ENCODE assay signal across 12 mouse cellular contexts in the genomic region with DNA sequence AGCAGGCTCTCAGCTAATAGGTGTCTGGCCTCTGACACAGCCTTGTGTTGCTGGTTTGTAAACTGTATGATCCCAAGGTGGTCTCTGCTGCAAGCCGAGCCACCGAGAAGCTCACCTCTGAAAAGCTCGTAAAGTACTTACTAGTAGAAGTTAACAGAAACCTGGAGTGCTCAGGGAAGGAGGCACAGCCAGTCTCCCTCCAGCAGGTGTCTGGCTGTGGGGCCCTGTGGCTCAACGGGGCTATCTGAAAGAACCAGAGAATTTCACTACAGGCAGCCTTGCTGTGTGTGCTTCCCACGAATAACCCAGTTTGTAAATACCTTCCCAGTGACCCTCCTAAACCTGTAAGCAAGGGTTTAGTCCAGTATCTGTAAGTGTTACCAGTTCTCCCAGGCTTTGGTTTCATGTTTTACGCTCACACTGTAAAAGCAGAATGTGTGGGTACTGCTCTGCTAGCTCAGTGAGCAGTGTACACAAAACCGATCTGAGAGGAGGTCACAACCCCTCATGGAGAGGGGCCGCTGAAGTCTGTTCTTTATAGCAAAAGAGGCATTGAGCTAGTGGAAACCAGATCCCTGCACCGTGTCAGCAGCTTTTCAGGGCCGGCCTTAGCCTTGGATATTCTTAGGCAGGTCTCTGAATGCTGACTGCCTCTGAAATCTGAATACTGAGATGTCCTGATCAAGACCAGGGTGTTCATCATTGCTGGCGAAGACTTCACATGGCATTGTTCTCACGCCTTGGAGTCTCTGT.
DNase-seq lines count a peak whose midpoint lies in the region; ATAC-seq and TF ChIP-seq lines count a peak whose summit lies in the region.
"Had no signal": no experiment of that assay in that cellular context is flagged by ENCODE, and none has a peak within 500 bp of the region (broad histone marks: within the 10 kb centered on the region; RNA-seq: fewer than 3 reads in every experiment).

No protein-coding gene starts in this region.

- H3K27ac ChIP-seq in forebrain, embryonic 14.5 days (ENCODE audit: low read depth, low read length), result no peak overlapping the region
- H3K27ac ChIP-seq in forebrain, embryonic 15.5 days (replicated peaks), result no peak overlapping the region
- H3K27ac ChIP-seq in kidney, embryonic 15.5 days, result peak overlapping the region; percentile 79
- peak overlapping the region; percentile 19; the same call in 1 of the 2 replicates for H3K27ac ChIP-seq in thymus, adult 2 months (ENCODE audit: control insufficient read depth, insufficient read depth, low read length)

- peaks cover 13% of the 10 kb centered on the region for H3K36me3 ChIP-seq in forebrain, embryonic 14.5 days (ENCODE audit: control insufficient read depth, insufficient read depth, low read length)
- H3K36me3 ChIP-seq in forebrain, embryonic 15.5 days, result peaks cover 14% of the 10 kb centered on the region
- H3K36me3 ChIP-seq in kidney, embryonic 15.5 days, result peaks cover 37% of the 10 kb centered on the region
- peaks cover 30% of the 10 kb centered on the region for H3K36me3 ChIP-seq in thymus, adult 2 months (ENCODE audit: control insufficient read depth, insufficient read depth, low read length)

- no peak for DNase-seq in forebrain, embryonic 14.5 days (ENCODE audit: low spot score)
- DNase-seq in kidney, postnatal 36 days, result no peak
- DNase-seq in thymus, adult 2 months, result no peak
- DNase-seq in thymus, postnatal 14 days, result no peak
- DNase-seq in urinary bladder, adult 18-20 months (ENCODE audit: low spot score in 2 of 2), result no peak
- no peak for DNase-seq in adrenal gland, adult 18-20 months (ENCODE audit: low spot score in 2 of 2)
- DNase-seq: adrenal gland, postnatal 36 days; B cell, adult 2 months; cerebellum, adult 9-11 months had no signal

- 79% methylated on average over 12 of the region's 12 CpGs for WGBS in forebrain, embryonic 14.5 days
- 67% methylated on average over 12 of the region's 12 CpGs for WGBS in forebrain, embryonic 15.5 days
- 44% methylated on average over 12 of the region's 12 CpGs for WGBS in kidney, embryonic 15.5 days
- 79% methylated on average over 12 of the region's 12 CpGs for WGBS in thymus, adult 2 months

- no peak for TF ChIP-seq POLR2A in thymus, adult 2 months (IDR thresholded peaks at IDR 0.05; ENCODE audit: control insufficient read depth, extremely low read depth, insufficient read depth, low read length, poor library complexity)

- no peaks in the 10 kb centered on the region for H3K9me3 ChIP-seq in forebrain, embryonic 14.5 days (replicated peaks; ENCODE audit: control insufficient read depth, low read length)
- no peaks in the 10 kb centered on the region for H3K9me3 ChIP-seq in forebrain, embryonic 15.5 days
- H3K9me3 ChIP-seq in kidney, embryonic 15.5 days (replicated peaks), result no peaks in the 10 kb centered on the region

- 0 out of 2 replicates have a peak overlapping the region, but pooled peaks have one; percentile 5 for H3K9ac ChIP-seq in forebrain, embryonic 14.5 days (ENCODE audit: low read length)
- H3K9ac ChIP-seq in forebrain, embryonic 15.5 days (replicated peaks), result no peak overlapping the region
- H3K9ac ChIP-seq in kidney, embryonic 15.5 days, result no peak overlapping the region

- ATAC-seq in forebrain, embryonic 14.5 days, result no peak
- ATAC-seq in forebrain, embryonic 15.5 days (replicated peaks), result no peak
- peak; percentile 94 for ATAC-seq in kidney, embryonic 15.5 days (replicated peaks; ENCODE audit: low FRiP score)
- ATAC-seq: Patski had no signal

- H3K4me1 ChIP-seq in forebrain, embryonic 14.5 days (ENCODE audit: control insufficient read depth, insufficient read depth, low read length), result no peaks in the 10 kb centered on the region
- H3K4me1 ChIP-seq in forebrain, embryonic 15.5 days, result 0 out of 2 replicates have a peak, but pooled peaks cover 9% of the 10 kb centered on the region
- peaks cover 28% of the 10 kb centered on the region for H3K4me1 ChIP-seq in kidney, embryonic 15.5 days
- no peaks in the 10 kb centered on the region for H3K4me1 ChIP-seq in thymus, adult 2 months (replicated peaks; ENCODE audit: control insufficient read depth, insufficient read depth, low read length)

- H3K27me3 ChIP-seq in forebrain, embryonic 14.5 days (replicated peaks; ENCODE audit: control insufficient read depth, insufficient read depth, low read length), result no peaks in the 10 kb centered on the region
- no peaks in the 10 kb centered on the region for H3K27me3 ChIP-seq in forebrain, embryonic 15.5 days
- H3K27me3 ChIP-seq in kidney, embryonic 15.5 days, result no peaks in the 10 kb centered on the region
- no peaks in the 10 kb centered on the region for H3K27me3 ChIP-seq in thymus, adult 2 months (ENCODE audit: control insufficient read depth, insufficient read depth, low read length)
- H3K27me3 ChIP-seq: Patski had no signal

- TF ChIP-seq CTCF in thymus, adult 2 months (IDR thresholded peaks at IDR 0.05; ENCODE audit: borderline replicate concordance, control insufficient read depth, extremely low read depth, insufficient read depth, low read length, poor library complexity), result no peak

- no peak overlapping the region for H3K4me3 ChIP-seq in forebrain, embryonic 14.5 days (ENCODE audit: low read depth, low read length)
- no peak overlapping the region for H3K4me3 ChIP-seq in forebrain, embryonic 15.5 days
- H3K4me3 ChIP-seq in kidney, embryonic 15.5 days (replicated peaks), result no peak overlapping the region
- no peak overlapping the region for H3K4me3 ChIP-seq in thymus, adult 2 months (ENCODE audit: control insufficient read depth, insufficient read depth, low read length)

- no peak overlapping the region for H3K4me2 ChIP-seq in forebrain, embryonic 14.5 days (ENCODE audit: low read length)
- H3K4me2 ChIP-seq in forebrain, embryonic 15.5 days (replicated peaks), result no peak overlapping the region
- no peak overlapping the region for H3K4me2 ChIP-seq in kidney, embryonic 15.5 days

Comparison
In these comparisons a context has a peak if more than half of its experiments do, and no peak if none do; other contexts are left out.
1. H3K27ac ChIP-seq: peak in kidney, embryonic 15.5 days (single experiment) and thymus, adult 2 months (single experiment); none in forebrain, embryonic 14.5 days (single experiment) and forebrain, embryonic 15.5 days (single experiment).